Mouse (Mus musculus): ENCODE results near the gene Grin3b.

- no peak for TF ChIP-seq USF1 (IDR thresholded peaks at IDR 0.05; ENCODE audit: low read depth)
- no peak for TF ChIP-seq CTCF (IDR thresholded peaks at IDR 0.05; ENCODE audit: control insufficient read depth, insufficient read depth, insufficient read length)
- no peak for TF ChIP-seq MAX (IDR thresholded peaks at IDR 0.05)
- no peak for TF ChIP-seq CEBPB (IDR thresholded peaks at IDR 0.05; ENCODE audit: low read depth)
These were observed 40.3 kb upstream of the Grin3b start for GRCm38 (mm10) chr10:79929967-79930825.
